20 mouse cellular contexts compared by ENCODE assay signal in the genomic region with DNA sequence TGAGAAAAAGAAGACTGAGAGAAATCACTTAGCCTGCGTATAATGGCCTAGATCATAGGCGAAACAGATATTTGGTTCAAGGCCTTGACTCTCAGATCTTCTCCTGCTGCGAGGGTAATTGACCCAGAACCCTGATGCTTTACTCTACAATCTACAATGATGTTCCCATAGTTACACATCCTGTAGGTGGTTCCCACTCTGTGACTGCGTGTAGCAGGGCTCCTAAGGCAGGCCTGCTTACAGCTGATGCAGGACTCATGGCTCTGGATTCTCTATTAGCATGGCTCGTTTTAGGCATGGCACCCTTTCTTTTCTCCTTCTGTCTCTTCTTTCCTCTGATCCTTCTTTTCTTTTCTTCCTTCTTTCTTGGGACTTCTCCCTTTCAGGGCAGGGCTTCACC.
DNase-seq lines count a peak whose midpoint lies in the region.
"Had no signal": no experiment of that assay in that cellular context is flagged by ENCODE, and none has a peak within 500 bp of the region (broad histone marks: within the 10 kb centered on the region; RNA-seq: fewer than 3 reads in every experiment).

No protein-coding gene starts in this region.

- H3K36me3 ChIP-seq in heart, embryonic 10.5 days = no peaks in the 10 kb centered on the region
- H3K36me3 ChIP-seq: embryonic facial prominence, embryonic 13.5 days; embryonic facial prominence, embryonic 15.5 days; forebrain, embryonic 10.5 days; forebrain, embryonic 12.5 days had no signal

- intact Hi-C loops in left cerebral cortex, postnatal 4 days (cut with DNase I) = no loop called here

- H3K4me3 ChIP-seq in heart, embryonic 10.5 days = no peak overlapping the region
- H3K4me3 ChIP-seq: embryonic facial prominence, embryonic 13.5 days; embryonic facial prominence, embryonic 15.5 days; erythroblast, embryonic 14.5 days; forebrain, embryonic 10.5 days; forebrain, embryonic 12.5 days had no signal

- H3K4me1 ChIP-seq in heart, embryonic 10.5 days = no peaks in the 10 kb centered on the region
- H3K4me1 ChIP-seq: embryonic facial prominence, embryonic 13.5 days; embryonic facial prominence, embryonic 15.5 days; forebrain, embryonic 10.5 days; forebrain, embryonic 12.5 days had no signal

- H3K27ac ChIP-seq in heart, embryonic 10.5 days = no peak overlapping the region
- H3K27ac ChIP-seq: embryonic facial prominence, embryonic 13.5 days; embryonic facial prominence, embryonic 15.5 days; forebrain, embryonic 10.5 days; forebrain, embryonic 12.5 days had no signal

- WGBS in heart, embryonic 10.5 days = 78% methylated on average over 5 of the region's 5 CpGs

- peak; percentile 57 for DNase-seq in heart, adult 11 months
- DNase-seq in heart, embryonic 10.5 days (ENCODE audit: low spot score) = no peak
- peak; percentile 57 for DNase-seq in brain, adult 2 months (ENCODE audit: low read depth, low spot score)
- no peak for DNase-seq in Muller cell, postnatal 12 days (ENCODE audit: inconsistent ontology term)
- no peak for DNase-seq in left cerebral cortex, postnatal 4 days
- DNase-seq: adrenal gland, adult 2 months; adrenal gland, postnatal 10 days; adrenal gland, postnatal 25 days; cerebellum, adult 11 months; cerebellum, adult 18-20 months; cerebellum, adult 8-10 months; cerebellum, adult 9-11 months; cerebellum, postnatal 14 days; cerebellum, postnatal 36 days; embryo, embryonic 11 days had no signal

- H3K9me3 ChIP-seq in heart, embryonic 10.5 days = no peaks in the 10 kb centered on the region
- H3K9me3 ChIP-seq: embryonic facial prominence, embryonic 13.5 days; embryonic facial prominence, embryonic 15.5 days; forebrain, embryonic 10.5 days; forebrain, embryonic 12.5 days had no signal

- no peaks in the 10 kb centered on the region for H3K27me3 ChIP-seq in heart, embryonic 10.5 days (ENCODE audit: insufficient read depth, poor library complexity, severe bottlenecking)
- H3K27me3 ChIP-seq: embryonic facial prominence, embryonic 13.5 days; embryonic facial prominence, embryonic 15.5 days; forebrain, embryonic 12.5 days had no signal

Comparison
In these comparisons a context has a peak if more than half of its experiments do, and no peak if none do; other contexts are left out.
1. DNase-seq: peak in heart, adult 11 months (single experiment) and brain, adult 2 months (single experiment); none in heart, embryonic 10.5 days (single experiment), Muller cell, postnatal 12 days (single experiment) and left cerebral cortex, postnatal 4 days (single experiment).